Mouse (Mus musculus): ENCODE measurements at regions not wholly inside any gene's neighbourhood (a gene's known extent, or its start where the extent isn't known, plus 50 kb on each side); places are given as distances from the start of the nearest gene placed in this dataset.

DNA sequence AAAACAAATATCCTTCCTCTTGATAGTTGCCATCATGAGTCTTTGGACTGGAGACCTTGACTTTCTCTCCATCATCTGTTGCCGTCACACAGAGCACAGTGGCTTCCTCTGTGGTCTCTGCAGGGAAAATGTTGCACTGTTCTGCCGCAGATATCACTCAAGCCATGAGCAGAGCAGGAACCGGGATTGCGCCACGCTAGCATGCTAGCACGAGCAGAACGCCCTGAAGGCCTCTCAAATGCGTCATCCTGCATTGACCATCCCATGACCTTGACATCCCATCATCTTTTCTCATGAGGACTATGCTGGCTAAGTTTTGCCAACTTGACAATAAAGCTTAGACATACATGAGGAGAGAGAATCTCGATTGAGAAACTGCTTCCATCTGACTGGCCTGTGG, 134.6 kb upstream of the Thbs1 start:
- Histone ChIP-seq H3K4me2 (ENCODE audit: low read depth, low read length) (no peak overlapping the region), H3K27me3 (ENCODE audit: control insufficient read depth, insufficient read depth, low read depth, low read length) (no peaks in the 10 kb centered on the region), H3K4me1 (ENCODE audit: control insufficient read depth, low read depth, low read length) (no peaks in the 10 kb centered on the region), H3K27ac (ENCODE audit: low read length) (no peak overlapping the region), H3K36me3 (ENCODE audit: control insufficient read depth, insufficient read depth) (no peaks in the 10 kb centered on the region), H3K4me3 (ENCODE audit: low read depth, low read length) (no peak overlapping the region), H3K9me3 (replicated peaks; ENCODE audit: control insufficient read depth, low read length) (no peaks in the 10 kb centered on the region), H3K9ac (ENCODE audit: low read depth, low read length) (no peak overlapping the region)
- 43% methylated on average over 9 of the region's 9 CpGs for WGBS (ENCODE audit: insufficient replicate concordance)
- no peak for ATAC-seq (ENCODE audit: low read depth)

DNA sequence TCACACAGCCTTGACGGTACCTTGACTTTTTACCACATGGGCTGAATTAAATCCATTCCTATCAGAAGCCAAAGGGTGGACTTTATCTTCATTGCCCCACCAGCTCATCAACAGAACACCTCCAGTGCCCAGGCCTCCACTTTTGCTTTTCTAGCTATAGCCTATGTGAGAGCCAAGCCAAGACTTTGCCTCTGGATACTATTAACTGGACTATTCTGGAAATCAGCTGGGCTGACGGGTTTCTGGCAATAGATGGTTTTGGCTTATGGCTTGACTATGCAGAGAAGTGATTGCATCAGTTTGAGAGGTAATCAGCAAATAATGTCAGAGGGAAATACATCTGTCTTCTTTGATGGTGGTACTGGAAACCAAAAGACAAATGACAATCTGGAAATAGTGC, 130.8 kb upstream of the Thbs1 start:
- H3K9ac ChIP-seq (ENCODE audit: low read depth, low read length), result no peak overlapping the region
- 50% methylated on average over 2 of the region's 2 CpGs for WGBS (ENCODE audit: insufficient replicate concordance)
- no peak overlapping the region for H3K4me2 ChIP-seq (ENCODE audit: low read depth, low read length)
- no peak overlapping the region for H3K4me3 ChIP-seq (ENCODE audit: low read depth, low read length)
- no peak for ATAC-seq (ENCODE audit: low read depth)
- no peaks in the 10 kb centered on the region for H3K4me1 ChIP-seq (ENCODE audit: control insufficient read depth, low read depth, low read length)
- no peaks in the 10 kb centered on the region for H3K9me3 ChIP-seq (replicated peaks; ENCODE audit: control insufficient read depth, low read length)
- no peak overlapping the region for H3K27ac ChIP-seq (ENCODE audit: low read length)
- H3K27me3 ChIP-seq (ENCODE audit: control insufficient read depth, insufficient read depth, low read depth, low read length), result no peaks in the 10 kb centered on the region
- no peaks in the 10 kb centered on the region for H3K36me3 ChIP-seq (ENCODE audit: control insufficient read depth, insufficient read depth)

DNA sequence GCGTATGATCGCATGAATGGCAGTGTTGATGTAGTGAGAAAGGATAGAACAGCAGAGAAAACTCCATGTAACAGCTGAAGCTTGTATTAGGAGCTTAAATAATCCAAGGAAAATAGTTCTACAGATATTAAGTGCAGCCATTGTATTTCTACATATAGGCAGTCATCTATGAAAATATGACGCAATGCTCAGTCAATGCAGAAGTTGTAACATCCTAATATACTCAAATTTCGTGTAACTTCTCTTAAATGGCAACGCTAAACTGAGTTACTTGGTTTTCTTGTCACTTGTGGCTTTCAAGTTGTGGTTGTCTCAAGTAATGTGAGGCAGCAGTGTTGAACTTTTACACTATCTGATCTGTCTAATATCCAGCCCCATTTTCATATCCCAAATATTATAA, 127.1 kb upstream of the Thbs1 start:
- Histone ChIP-seq H3K36me3 (ENCODE audit: control insufficient read depth, insufficient read depth) (no peaks in the 10 kb centered on the region), H3K4me1 (ENCODE audit: control insufficient read depth, low read depth, low read length) (no peaks in the 10 kb centered on the region), H3K4me3 (ENCODE audit: low read depth, low read length) (no peak overlapping the region), H3K4me2 (ENCODE audit: low read depth, low read length) (no peak overlapping the region), H3K9me3 (replicated peaks; ENCODE audit: control insufficient read depth, low read length) (no peaks in the 10 kb centered on the region), H3K27me3 (ENCODE audit: control insufficient read depth, insufficient read depth, low read depth, low read length) (no peaks in the 10 kb centered on the region), H3K27ac (ENCODE audit: low read length) (no peak overlapping the region), H3K9ac (ENCODE audit: low read depth, low read length) (no peak overlapping the region)
- 60% methylated on average over 5 of the region's 5 CpGs for WGBS (ENCODE audit: insufficient replicate concordance)
- ATAC-seq (ENCODE audit: low read depth), result no peak

DNA sequence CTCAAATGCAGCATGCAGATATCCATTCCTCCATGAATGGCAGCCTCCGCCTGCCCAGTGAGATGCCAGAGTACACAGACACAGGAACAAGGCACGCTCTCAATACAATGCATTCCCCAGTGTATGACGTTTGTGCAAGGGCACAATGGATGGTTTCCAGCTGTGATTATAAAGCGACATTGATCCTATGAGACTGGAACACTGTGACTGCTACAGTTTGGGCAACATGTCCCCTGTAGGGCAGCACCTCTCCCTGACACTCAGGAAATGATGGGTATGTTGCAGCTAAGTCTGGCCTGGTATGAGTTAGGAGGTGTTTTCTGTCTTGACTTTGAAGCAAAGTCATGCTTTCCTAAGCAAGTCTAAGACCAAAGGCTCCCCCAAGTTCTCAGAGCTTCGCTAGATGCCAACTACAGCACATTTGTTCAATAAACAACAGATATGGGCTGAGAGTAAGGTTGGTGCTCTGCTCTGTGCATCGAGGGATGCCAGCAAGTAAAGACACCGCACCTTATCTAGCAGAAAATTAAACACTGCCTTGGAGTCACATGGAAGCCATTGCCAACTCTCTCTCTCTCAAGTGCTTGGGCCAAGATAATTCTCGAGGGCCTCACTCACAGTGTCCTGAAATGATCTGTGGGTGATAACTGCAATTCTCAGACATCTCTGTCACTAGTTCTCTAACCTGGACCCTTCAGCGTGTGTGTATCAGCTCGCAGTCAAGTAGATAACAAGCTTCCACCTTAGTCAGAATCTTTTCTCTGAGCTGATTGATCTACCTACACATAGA, 124.1 kb upstream of the Thbs1 start:
- no peak overlapping the region for H3K27ac ChIP-seq (ENCODE audit: low read length)
- no peak for ATAC-seq (ENCODE audit: low read depth)
- no peak overlapping the region for H3K4me3 ChIP-seq (ENCODE audit: low read depth, low read length)
- no peaks in the 10 kb centered on the region for H3K27me3 ChIP-seq (ENCODE audit: control insufficient read depth, insufficient read depth, low read depth, low read length)
- 56% methylated on average over 10 of the region's 10 CpGs for WGBS (ENCODE audit: insufficient replicate concordance)
- no peak overlapping the region for H3K9ac ChIP-seq (ENCODE audit: low read depth, low read length)
- no peaks in the 10 kb centered on the region for H3K36me3 ChIP-seq (ENCODE audit: control insufficient read depth, insufficient read depth)
- H3K4me1 ChIP-seq (ENCODE audit: control insufficient read depth, low read depth, low read length), result no peaks in the 10 kb centered on the region
- no peak overlapping the region for H3K4me2 ChIP-seq (ENCODE audit: low read depth, low read length)
- no peaks in the 10 kb centered on the region for H3K9me3 ChIP-seq (replicated peaks; ENCODE audit: control insufficient read depth, low read length)

DNA sequence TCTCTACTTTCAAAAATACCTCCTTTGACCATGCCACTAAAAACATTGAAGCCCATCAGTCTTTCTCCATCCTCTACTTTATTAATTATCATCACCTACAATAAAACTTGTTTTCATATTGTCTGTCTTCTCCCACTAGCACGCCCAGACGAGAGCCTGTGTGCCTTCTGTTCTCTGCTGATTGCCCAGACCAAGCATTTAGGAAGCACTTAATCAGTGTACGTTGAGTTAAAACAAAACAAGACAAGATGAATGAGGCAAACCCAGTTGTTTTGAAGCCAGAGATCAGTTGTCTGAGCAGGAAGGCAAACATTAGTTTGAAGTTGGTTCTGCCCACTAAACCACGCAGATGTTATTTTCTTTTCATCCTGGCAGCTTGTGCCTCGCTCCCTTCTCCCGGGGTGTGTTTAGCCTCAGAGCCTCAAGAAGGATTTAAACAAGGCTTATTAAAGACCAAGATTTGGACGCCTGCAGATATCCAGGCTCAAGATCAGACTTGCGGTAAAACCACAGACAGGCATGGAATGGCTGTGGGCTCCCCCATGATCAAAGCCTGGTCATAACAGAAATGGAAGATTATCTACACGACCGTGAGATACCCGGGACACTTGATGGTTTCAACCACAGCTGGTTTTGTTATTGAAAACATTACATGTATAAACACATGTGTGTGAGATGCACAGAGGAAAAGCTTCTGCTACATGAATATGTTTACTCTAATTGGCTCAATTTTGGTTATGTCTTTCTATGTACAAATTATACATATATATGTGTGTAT, 123.1 kb upstream of the Thbs1 start:
- Histone ChIP-seq H3K4me2 (ENCODE audit: low read depth, low read length) (no peak overlapping the region), H3K27ac (ENCODE audit: low read length) (no peak overlapping the region), H3K27me3 (ENCODE audit: control insufficient read depth, insufficient read depth, low read depth, low read length) (no peaks in the 10 kb centered on the region), H3K36me3 (ENCODE audit: control insufficient read depth, insufficient read depth) (no peaks in the 10 kb centered on the region), H3K4me3 (ENCODE audit: low read depth, low read length) (no peak overlapping the region), H3K9ac (ENCODE audit: low read depth, low read length) (no peak overlapping the region), H3K4me1 (ENCODE audit: control insufficient read depth, low read depth, low read length) (no peaks in the 10 kb centered on the region), H3K9me3 (replicated peaks; ENCODE audit: control insufficient read depth, low read length) (no peaks in the 10 kb centered on the region)
- 30% methylated on average over 11 of the region's 11 CpGs for WGBS (ENCODE audit: insufficient replicate concordance)
- no peak for ATAC-seq (ENCODE audit: low read depth)

DNA sequence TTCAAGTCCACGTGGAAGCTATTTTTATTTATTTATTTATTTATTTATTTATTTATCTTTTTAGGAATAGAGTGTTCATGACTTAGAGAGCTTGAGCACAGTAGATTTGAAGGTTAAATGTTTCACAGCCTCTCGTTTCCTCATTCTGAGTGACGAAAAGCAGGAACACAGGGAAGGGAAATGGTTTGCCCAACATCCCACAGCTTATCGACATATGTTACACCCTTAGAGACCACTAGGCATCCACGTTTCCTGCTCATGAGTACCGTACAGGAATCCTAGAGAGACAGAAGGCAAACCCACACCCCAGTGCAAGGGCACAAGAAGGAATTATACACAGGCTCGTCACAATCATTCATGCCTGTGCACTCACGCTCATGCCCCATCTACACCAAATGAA, 122.5 kb upstream of the Thbs1 start:
- Histone ChIP-seq H3K27me3 (ENCODE audit: control insufficient read depth, insufficient read depth, low read depth, low read length) (no peaks in the 10 kb centered on the region), H3K4me2 (ENCODE audit: low read depth, low read length) (no peak overlapping the region), H3K4me3 (ENCODE audit: low read depth, low read length) (no peak overlapping the region), H3K4me1 (ENCODE audit: control insufficient read depth, low read depth, low read length) (no peaks in the 10 kb centered on the region), H3K9me3 (replicated peaks; ENCODE audit: control insufficient read depth, low read length) (no peaks in the 10 kb centered on the region), H3K9ac (ENCODE audit: low read depth, low read length) (no peak overlapping the region), H3K27ac (ENCODE audit: low read length) (no peak overlapping the region), H3K36me3 (ENCODE audit: control insufficient read depth, insufficient read depth) (no peaks in the 10 kb centered on the region)
- ATAC-seq (ENCODE audit: low read depth), result no peak
- 29% methylated on average over 8 of the region's 8 CpGs for WGBS (ENCODE audit: insufficient replicate concordance)

DNA sequence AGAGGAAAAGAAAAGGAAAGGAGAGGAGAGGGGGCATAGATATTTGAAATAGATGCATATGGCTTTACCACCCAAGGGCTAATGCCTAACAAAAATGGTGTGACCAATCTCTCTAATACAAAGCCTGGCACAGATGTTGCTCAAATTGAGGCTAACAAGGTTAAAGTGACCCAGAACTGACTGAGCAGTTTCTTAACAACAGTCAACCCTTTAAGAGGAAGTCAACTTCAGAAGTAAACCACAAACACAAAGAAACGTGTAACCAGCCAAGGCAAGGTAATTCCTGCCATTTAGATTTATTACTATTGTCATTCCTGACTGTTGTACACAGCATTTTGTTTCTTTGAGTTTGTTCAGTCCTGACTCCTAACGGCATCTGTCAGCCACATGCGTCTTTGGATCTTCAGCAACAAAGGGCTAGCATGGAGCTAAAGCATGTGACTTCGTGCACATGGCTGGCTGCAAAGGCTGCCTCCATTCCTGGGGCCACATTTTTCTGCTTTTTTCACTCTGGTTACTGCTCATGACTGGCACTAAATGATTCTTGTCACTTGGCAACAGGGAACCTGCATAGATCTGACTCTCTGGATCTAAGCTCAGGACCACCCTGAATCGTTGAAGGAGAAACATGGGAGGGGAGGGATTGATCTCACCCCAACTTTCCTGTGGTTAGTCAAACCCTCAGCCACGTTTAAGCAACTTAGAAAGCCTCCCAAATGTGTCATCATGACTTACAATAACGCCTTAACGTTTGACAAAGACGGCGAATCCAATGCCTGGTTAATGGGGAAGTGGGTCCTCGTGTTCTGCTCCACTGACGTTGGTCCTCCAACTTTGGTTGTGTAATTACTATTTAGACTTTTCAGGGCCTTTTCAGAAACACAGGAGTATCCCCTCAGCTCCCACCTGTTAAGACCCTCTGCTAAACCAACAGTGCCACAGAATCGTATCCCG, 115.3 kb upstream of the Thbs1 start:
- no peaks in the 10 kb centered on the region for H3K36me3 ChIP-seq (ENCODE audit: control insufficient read depth, insufficient read depth)
- H3K4me2 ChIP-seq (ENCODE audit: low read depth, low read length), result no peak overlapping the region
- H3K9me3 ChIP-seq (replicated peaks; ENCODE audit: control insufficient read depth, low read length), result no peaks in the 10 kb centered on the region
- H3K9ac ChIP-seq (ENCODE audit: low read depth, low read length), result no peak overlapping the region
- no peaks in the 10 kb centered on the region for H3K27me3 ChIP-seq (ENCODE audit: control insufficient read depth, insufficient read depth, low read depth, low read length)
- peak overlapping the region; percentile 65 for H3K27ac ChIP-seq (ENCODE audit: low read length)
- H3K4me3 ChIP-seq (ENCODE audit: low read depth, low read length), result no peak overlapping the region
- ATAC-seq (ENCODE audit: low read depth), result 0 out of 2 replicates have a peak, but pooled peaks have one; percentile 21
- no peaks in the 10 kb centered on the region for H3K4me1 ChIP-seq (ENCODE audit: control insufficient read depth, low read depth, low read length)
- WGBS (ENCODE audit: insufficient replicate concordance), result 31% methylated on average over 14 of the region's 14 CpGs

DNA sequence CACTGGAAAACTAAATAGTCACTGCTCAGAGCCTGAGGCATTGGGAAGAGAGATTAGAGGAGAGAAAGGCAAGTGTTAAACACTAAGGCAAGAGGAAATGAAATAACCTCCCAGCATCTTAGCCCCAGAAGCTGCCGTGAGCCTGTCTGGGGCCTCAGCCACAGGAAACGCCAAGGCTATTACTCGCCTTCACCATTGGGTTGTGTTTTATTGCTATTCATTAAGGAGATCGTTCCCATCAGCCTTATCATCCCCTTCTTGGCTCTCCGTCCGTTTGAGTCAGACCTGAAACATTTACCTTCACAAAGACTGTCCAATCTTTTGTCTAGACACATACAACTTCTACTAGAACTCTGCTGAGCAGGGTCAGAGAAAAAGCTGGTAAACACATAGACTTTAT, 112.0 kb upstream of the Thbs1 start:
- no peak overlapping the region for H3K9ac ChIP-seq (ENCODE audit: low read depth, low read length)
- no peaks in the 10 kb centered on the region for H3K36me3 ChIP-seq (ENCODE audit: control insufficient read depth, insufficient read depth)
- H3K4me1 ChIP-seq (ENCODE audit: control insufficient read depth, low read depth, low read length), result no peaks in the 10 kb centered on the region
- no peaks in the 10 kb centered on the region for H3K9me3 ChIP-seq (replicated peaks; ENCODE audit: control insufficient read depth, low read length)
- no peak overlapping the region for H3K4me3 ChIP-seq (ENCODE audit: low read depth, low read length)
- no peak overlapping the region for H3K27ac ChIP-seq (ENCODE audit: low read length)
- 10% methylated on average over 6 of the region's 6 CpGs for WGBS (ENCODE audit: insufficient replicate concordance)
- H3K4me2 ChIP-seq (ENCODE audit: low read depth, low read length), result no peak overlapping the region
- no peaks in the 10 kb centered on the region for H3K27me3 ChIP-seq (ENCODE audit: control insufficient read depth, insufficient read depth, low read depth, low read length)
- no peak for ATAC-seq (ENCODE audit: low read depth)

All from liver, embryonic 16.5 days (tissue).